Mouse (Mus musculus) gastrocnemius, postnatal 14 days (tissue): ENCODE measurements around the gene Sh3bp5l. TPM values are rescaled to one million over a fixed set of nuclear protein-coding genes. Genes with fewer than 3 reads are reported as not detected.
A peak's percentile ranks its signal among the peaks of the same experiment; 100 is the strongest.

Experiments
- DNase-seq: peaks from one replicate; pipeline ENCODE4 v3.0.0; 2021; ENCODE audit warnings: mixed read lengths
- intact Hi-C: fragments of 180-260 bp; cut with DNase I; formaldehyde crosslinking; loops from one replicate; pipeline ENCODE4 v1.15.1; 2025; ENCODE audit warnings: low total_unique reads
- total RNA-seq, 2 experiments: library from RNA; stranded (reverse); gene quantifications; 2 replicates each; pipeline ENCODE4 v1.2.3; 2021

Sh3bp5l gene
- total RNA-seq, 2 experiments from 2014 or later = 22.9 to 26.2 TPM

DNA sequence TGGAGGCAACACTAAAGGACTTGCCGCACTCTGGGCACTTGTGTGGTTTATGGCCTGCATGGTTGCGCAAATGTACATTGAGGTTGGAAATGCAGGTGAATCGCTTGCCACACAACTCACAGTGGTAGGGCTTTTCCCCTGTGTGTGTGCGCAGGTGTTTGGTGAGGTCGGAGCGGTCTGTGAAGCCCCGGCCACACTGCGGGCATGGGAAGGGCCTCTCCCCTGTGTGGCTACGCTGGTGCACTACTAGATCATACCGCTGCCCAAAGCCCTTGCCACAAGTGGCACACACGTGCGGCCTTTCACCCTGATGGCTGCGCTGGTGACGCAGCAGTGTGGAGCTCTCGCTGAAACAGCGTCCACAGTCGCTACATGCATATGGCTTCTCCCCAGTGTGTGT lies 14.2 kb upstream of the Sh3bp5l start:
- intact Hi-C loops = no loop called here

DNA sequence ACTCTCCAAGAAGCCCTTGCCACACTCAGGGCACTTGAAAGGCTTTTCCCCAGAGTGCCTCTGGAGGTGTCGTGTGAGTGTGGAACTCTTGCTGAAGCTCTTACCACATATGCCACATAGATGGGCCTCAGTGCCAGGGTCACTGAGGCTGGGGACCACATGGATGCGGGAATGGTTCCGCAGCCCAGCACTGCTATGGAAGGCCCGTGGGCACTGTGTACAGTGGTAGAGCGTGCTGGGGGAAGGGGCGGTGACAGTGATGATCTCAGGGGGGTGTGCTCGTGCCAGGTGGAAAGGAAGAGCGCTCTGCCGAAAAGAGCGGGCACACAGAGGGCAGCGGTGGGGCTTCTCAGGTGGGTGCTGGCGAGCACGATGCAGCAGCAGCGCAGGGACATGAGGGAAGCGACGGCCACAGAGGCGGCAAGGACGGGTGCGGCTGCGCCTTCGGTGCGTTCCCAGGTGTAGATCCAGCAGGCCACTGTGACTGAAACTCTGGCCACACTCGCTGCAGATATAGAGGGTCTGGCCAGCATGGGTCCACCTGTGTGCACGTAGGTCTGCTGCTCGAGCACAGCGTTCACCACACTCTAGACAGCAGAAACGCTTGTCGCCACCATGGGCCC lies 13.6 kb upstream of the Sh3bp5l start:
- intact Hi-C loops = no loop called here

More for the DNA sequence above, 14.2 kb upstream of the Sh3bp5l start:
- no peak for DNase-seq

DNA sequence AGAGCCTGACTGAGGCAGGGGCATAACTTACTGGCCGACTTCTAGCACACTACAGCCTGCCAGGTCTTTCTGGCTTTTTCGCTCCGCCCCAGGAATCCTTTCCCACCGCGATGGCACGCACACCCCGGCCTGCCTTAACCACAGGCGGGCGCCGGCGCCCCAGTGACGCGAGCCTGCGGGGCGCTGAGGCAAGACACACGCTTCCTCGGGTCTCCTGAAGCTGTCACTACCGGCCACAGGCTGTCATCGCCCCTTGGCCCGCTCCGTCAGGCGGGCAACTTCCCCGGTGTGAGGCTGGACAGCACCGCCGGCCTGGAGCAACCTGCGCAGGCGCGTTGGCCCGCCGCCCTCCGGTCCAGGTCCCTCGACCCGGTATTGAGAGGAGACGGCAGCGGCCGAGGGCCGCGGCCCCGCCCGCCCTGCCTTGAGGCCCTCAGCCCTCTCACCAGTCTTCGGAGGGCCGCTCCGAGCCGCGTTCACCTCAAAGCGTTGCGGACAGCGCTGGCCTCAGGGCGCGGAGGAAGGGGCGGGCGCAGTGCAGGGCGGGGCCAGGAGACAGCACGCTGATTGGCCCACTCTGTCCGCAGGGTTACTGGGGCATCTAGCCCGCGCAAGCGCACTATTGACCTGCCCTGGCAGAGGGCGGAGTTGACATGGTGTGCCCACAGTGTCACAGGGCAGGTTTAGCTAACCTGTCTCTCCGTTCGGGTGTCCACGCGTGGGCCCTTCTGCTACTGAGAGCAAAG lies 7.5 kb upstream of the Sh3bp5l start:
- DNase-seq = peak; percentile 97
- intact Hi-C loops = no loop called here

More for the DNA sequence above, 13.6 kb upstream of the Sh3bp5l start:
- DNase-seq = no peak

DNA sequence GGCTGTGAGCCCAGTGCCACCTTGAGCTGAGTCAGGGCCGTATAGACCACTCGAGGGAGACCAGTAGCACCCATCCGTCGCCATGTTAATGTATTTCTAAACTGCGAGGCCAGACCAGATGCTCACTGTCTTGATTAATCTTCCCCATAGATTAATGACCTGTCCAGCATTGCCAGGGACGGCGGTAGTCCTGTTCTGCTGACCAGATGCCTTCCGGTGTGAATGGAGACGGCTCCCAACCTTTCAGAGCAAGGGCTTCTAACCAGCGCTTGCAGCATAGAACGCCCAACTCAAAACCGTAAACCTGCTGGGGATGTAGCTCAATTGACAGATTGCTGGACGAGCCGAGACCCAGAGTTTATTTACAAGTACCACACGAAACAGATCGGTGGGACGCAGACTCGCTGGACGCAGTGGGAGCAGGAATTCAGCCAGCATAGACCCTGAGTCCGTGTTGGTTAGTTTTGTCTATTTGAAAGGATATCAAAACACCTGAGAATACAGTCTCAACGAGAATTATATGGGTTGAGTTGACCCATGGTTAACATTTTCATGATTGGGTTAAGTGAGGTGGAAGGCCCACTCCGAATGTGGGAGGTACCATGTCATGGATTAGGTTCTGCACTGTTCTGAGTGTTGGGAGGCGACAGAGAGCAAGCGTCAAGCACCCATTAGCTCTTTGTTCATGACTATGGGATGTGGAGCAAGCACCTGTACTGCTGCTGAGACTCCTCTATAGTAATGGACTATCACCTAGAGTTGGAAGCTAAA lies 6.8 kb upstream of the Sh3bp5l start:
- DNase-seq = no peak
- intact Hi-C loops = no loop called here

GRCm38 (mm10) chr11:58324614-58325229 lies 5.8 kb upstream of the Sh3bp5l start:
- intact Hi-C loops = no loop called here
- DNase-seq = no peak

- intact Hi-C loops = no loop called here
Observed at GRCm38 (mm10) chr11:58326781-58327180, 3.7 kb upstream of the Sh3bp5l start.

GRCm38 (mm10) chr11:58329906-58330275 lies 633 bp upstream of the Sh3bp5l start:
- intact Hi-C loops = no loop called here
- peak; percentile 31 for DNase-seq

More at GRCm38 (mm10) chr11:58326781-58327180, 3.7 kb upstream of the Sh3bp5l start:
- no peak for DNase-seq

GRCm38 (mm10) chr11:58331149-58331495 lies 598 bp downstream of the Sh3bp5l start:
- intact Hi-C loops = no loop called here
- DNase-seq = no peak

DNA sequence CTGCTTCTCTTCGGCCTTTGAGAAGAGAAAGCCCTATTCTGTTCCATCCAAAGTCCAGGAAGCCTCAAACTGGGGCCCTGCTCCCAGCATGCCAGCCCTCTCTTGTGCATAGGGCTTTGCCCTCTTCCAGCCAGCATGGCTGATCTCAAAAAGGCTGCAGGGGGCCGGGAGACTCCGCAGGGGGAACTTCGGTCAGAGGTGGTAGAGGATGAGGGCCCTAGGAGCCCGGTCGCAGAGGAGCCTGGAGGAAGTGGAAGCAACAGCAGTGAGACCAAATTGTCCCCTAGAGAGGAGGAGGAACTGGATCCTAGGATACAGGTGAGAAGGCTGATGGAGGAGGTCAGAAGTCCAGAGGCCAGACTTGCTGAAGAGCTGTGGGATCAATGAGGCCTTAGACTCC lies 1.0 kb downstream of the Sh3bp5l start:
- intact Hi-C loops = no loop called here
- DNase-seq = no peak

DNA sequence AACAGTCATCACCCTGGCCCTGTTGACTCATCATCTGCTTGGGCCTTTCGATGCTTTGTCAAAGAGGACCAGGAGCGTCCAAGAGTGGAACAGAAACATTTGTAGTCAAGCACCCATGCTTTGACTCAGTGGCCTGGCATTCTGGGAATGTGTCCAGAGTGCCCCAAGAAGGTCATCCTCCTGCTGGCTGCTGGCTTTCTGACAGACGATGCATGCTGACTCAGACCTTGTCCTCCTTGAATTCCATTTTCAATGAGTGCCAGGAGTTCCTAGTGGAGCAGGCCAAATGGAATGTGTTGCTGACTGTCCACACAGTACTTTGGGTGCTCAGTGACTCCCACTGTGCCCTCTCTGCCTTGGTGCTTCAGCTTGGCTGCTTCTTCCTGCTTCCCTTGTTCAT lies 4.2 kb downstream of the Sh3bp5l start:
- peak; percentile 43 for DNase-seq
- intact Hi-C loops = no loop called here

DNA sequence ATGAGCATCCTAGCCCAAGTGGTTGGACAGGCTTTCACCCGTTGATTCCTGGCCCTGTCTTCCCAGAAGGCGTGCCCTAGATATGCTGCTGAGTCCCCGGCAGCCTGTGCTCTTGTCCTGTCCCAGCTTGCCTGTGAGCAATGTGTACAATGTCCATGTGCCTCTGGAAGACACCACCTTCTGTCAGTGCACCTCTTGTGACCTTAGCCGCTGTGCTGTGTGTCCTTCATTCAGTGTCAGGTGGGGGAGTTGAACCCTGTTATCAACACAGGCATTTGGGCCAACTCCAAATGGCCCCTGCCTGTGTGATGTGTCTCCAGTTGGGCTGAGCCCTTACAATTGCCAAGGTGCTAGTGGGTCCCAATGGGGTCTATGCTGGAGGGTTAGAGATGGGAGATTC lies 16.2 kb downstream of the Sh3bp5l start:
- DNase-seq = no peak
- intact Hi-C loops = no loop called here

GRCm38 (mm10) chr11:58350628-58351027 lies 20.1 kb downstream of the Sh3bp5l start:
- intact Hi-C loops = no loop called here
- DNase-seq = no peak

- DNase-seq = no peak
- intact Hi-C loops = no loop called here
Observed at GRCm38 (mm10) chr11:58351179-58351578, 20.7 kb downstream of the Sh3bp5l start.

DNA sequence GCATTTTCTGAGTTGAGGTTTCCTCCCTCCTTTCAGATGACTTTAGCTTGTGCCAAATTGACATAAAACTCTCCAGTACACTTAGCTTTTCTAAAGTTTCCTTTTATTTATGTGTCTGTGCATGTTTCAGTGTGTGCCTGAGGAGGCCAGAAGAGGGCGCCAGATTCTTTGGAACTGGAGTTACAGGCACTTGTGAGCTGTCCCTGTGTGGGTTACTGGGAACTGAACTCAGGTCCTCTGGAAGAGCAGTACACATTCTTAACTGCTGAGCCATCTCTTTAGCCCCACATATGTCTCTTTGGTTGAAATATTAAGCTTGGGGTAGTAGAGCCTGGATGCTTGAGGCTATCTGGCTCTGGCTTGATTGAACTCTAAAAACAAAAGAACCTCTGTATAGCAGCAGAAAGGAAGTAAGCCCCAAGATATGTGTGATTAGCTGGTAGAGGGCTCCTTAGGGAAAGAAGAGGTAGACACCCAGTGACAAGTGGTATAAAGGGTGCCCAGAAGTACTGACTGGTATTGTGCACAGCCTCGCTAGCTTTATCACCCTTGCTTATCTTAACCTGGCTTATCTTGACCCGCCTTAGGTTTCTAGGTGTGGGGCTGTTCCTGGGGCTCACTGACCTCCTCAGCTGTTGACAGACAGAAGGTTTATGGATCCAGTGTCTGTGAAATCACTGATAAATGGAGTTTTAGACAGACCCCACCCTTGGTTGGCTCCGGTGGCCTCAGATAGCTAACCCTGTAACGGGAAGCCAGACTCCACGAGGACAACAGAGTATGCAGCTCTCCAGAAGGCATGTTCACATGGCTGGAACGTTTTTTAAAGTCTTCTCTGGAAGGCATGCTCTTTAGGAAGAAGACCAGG lies 22.4 kb downstream of the Sh3bp5l start:
- DNase-seq = no peak
- intact Hi-C loops = no loop called here

- intact Hi-C loops = no loop called here
- no peak for DNase-seq
Observed at GRCm38 (mm10) chr11:58353709-58354108, 23.2 kb downstream of the Sh3bp5l start.

DNA sequence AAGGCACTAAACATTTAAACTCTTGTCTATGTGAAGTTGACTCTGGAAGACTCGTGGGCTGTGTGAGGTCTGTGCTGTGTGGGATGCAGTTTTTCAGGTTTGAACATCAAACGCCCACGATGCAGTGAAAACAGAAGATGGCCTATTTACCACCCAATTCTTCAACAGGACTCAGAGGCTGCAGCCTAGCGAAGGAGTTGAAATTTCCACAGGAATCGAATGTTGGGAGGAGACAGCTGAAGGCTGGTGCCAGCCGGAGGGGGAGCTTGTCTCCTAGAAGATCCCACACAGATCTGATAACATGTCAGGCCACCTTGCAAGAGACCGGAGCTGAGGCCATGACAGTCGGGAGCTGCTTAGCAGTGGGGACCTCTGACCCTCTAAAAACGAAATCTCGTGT lies 24.0 kb downstream of the Sh3bp5l start:
- DNase-seq = no peak
- intact Hi-C loops = no loop called here

DNA sequence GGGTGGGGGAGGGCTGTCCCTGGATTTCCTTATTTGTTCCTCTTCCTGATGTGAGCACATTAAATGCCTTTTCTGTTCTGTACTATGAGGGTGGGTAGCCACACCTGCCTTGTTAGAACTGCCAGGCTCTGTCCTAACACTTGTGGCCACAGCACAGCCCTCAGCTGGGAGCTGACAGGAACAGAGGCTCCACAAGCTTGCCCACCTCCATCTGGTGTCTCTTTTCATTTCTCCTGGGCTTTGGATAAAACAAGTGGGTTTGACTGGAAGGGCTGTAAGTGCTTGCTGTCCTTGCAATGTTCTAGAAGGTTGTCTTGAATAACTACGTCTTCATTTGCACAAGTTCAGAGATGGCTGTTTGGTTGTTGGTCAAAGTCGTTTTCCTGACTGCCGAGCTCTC lies 24.4 kb downstream of the Sh3bp5l start:
- no peak for DNase-seq
- intact Hi-C loops = no loop called here

GRCm38 (mm10) chr11:58357042-58357441 lies 26.5 kb downstream of the Sh3bp5l start:
- intact Hi-C loops = no loop called here
- DNase-seq = no peak

DNA sequence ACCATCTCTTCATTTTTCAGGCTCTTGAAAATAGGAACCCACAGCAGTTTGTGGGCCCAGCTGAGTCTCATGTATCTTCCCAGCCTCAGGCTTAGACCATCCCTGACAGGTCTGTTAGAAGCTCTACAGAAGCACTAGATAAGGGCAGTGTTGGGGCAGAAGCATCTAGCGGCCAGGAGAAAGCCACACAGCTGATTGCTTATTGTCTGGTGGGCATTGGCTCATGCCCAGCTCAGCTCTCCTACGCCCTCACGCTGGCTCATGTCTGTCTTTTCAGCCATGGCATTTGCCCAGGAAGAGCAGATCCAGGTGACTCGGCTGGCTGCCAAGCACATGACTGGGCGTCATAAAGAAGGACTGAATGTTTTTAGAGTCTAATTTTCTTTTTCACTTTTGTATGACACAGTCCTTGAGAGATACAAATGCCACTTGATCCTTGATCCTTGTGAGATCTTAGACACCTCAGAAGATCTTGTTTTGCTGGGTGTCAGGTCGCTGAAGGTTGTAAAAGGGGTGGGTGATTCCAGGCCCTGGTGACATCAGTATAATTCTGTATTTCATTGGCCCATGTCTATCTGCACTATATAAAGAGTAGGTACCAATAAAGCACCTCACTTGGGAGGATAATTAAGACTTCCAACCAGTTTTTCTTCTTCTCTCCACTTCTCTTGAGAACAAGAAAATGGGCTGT lies 27.5 kb downstream of the Sh3bp5l start:
- intact Hi-C loops = no loop called here
- DNase-seq = no peak
